Mouse (Mus musculus): ENCODE measurements at regions not wholly inside any gene's neighbourhood (a gene's known extent, or its start where the extent isn't known, plus 50 kb on each side); places are given as distances from the start of the nearest gene placed in this dataset.

- H3K27me3 ChIP-seq (ENCODE audit: control insufficient read depth, insufficient read depth, low read depth, low read length), result no peaks in the 10 kb centered on the region
- peak; percentile 16; the same call in 1 of the 2 replicates for ATAC-seq (ENCODE audit: low read depth)
- H3K27ac ChIP-seq (ENCODE audit: low read length), result no peak overlapping the region
- no peak overlapping the region for H3K4me2 ChIP-seq (ENCODE audit: low read depth, low read length)
- H3K9ac ChIP-seq (ENCODE audit: low read length), result no peak overlapping the region
- H3K4me3 ChIP-seq (ENCODE audit: low read length), result no peak overlapping the region
- H3K4me1 ChIP-seq (replicated peaks; ENCODE audit: control insufficient read depth, insufficient read depth, low read length), result peaks cover 29% of the 10 kb centered on the region
- H3K9me3 ChIP-seq (ENCODE audit: control insufficient read depth, low read length), result no peaks in the 10 kb centered on the region
- H3K36me3 ChIP-seq (ENCODE audit: control insufficient read depth, insufficient read depth, low read length), result no peaks in the 10 kb centered on the region
- WGBS, result 57% methylated on average over 16 of the region's 16 CpGs
Observed at GRCm38 (mm10) chr17:84083307-84084263, 104.2 kb downstream of the Zfp36l2 start.

DNA sequence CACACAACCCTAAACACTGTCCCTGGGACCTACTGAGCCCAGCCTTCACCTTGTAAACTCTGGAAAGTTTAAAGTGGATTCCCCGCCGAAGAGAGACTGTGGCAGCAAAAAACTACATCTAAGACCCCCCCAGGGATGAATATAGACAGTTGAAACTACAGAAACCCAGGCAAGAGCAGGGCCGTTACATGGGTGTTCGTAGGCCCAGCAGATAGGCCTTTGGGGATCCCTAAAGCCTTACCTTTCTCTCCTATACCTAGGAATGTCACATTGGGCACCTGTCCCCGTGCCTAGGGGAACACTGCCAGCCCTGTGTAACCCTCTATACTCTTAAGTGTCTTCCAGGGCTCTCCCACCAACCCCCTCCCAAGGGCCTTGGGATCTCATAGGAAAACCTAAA, 105.2 kb downstream of the Zfp36l2 start:
- no peaks in the 10 kb centered on the region for H3K9me3 ChIP-seq (ENCODE audit: control insufficient read depth, low read length)
- H3K4me1 ChIP-seq (replicated peaks; ENCODE audit: control insufficient read depth, insufficient read depth, low read length), result peaks cover 29% of the 10 kb centered on the region
- no peaks in the 10 kb centered on the region for H3K36me3 ChIP-seq (ENCODE audit: control insufficient read depth, insufficient read depth, low read length)
- no peak overlapping the region for H3K4me3 ChIP-seq (ENCODE audit: low read length)
- H3K4me2 ChIP-seq (ENCODE audit: low read depth, low read length), result no peak overlapping the region
- H3K9ac ChIP-seq (ENCODE audit: low read length), result no peak overlapping the region
- H3K27ac ChIP-seq (ENCODE audit: low read length), result no peak overlapping the region
- no peak for ATAC-seq (ENCODE audit: low read depth)
- no peaks in the 10 kb centered on the region for H3K27me3 ChIP-seq (ENCODE audit: control insufficient read depth, insufficient read depth, low read depth, low read length)
- 91% methylated on average over 5 of the region's 5 CpGs for WGBS

- no peak overlapping the region for H3K4me2 ChIP-seq (ENCODE audit: low read depth, low read length)
- no peaks in the 10 kb centered on the region for H3K36me3 ChIP-seq (ENCODE audit: control insufficient read depth, insufficient read depth, low read length)
- H3K4me3 ChIP-seq (ENCODE audit: low read length), result no peak overlapping the region
- WGBS, result 39% methylated on average over 8 of the region's 8 CpGs
- no peak overlapping the region for H3K9ac ChIP-seq (ENCODE audit: low read length)
- H3K27me3 ChIP-seq (ENCODE audit: control insufficient read depth, insufficient read depth, low read depth, low read length), result no peaks in the 10 kb centered on the region
- peak; percentile 39 for ATAC-seq (ENCODE audit: low read depth)
- H3K4me1 ChIP-seq (replicated peaks; ENCODE audit: control insufficient read depth, insufficient read depth, low read length), result peaks cover 29% of the 10 kb centered on the region
- H3K27ac ChIP-seq (ENCODE audit: low read length), result 0 out of 2 replicates have a peak overlapping the region, but pooled peaks have one; percentile 30
- H3K9me3 ChIP-seq (ENCODE audit: control insufficient read depth, low read length), result no peaks in the 10 kb centered on the region
Observed at GRCm38 (mm10) chr17:84081751-84082352, 105.9 kb downstream of the Zfp36l2 start.

GRCm38 (mm10) chr17:84075081-84075938, 112.4 kb downstream of the Zfp36l2 start:
- peak overlapping the region; percentile 36 for H3K27ac ChIP-seq (ENCODE audit: low read length)
- peaks cover 20% of the 10 kb centered on the region for H3K4me1 ChIP-seq (replicated peaks; ENCODE audit: control insufficient read depth, insufficient read depth, low read length)
- H3K9me3 ChIP-seq (ENCODE audit: control insufficient read depth, low read length), result no peaks in the 10 kb centered on the region
- H3K36me3 ChIP-seq (ENCODE audit: control insufficient read depth, insufficient read depth, low read length), result no peaks in the 10 kb centered on the region
- no peak overlapping the region for H3K4me3 ChIP-seq (ENCODE audit: low read length)
- 62% methylated on average over 3 of the region's 3 CpGs for WGBS
- no peak overlapping the region for H3K4me2 ChIP-seq (ENCODE audit: low read depth, low read length)
- no peak overlapping the region for H3K9ac ChIP-seq (ENCODE audit: low read length)
- H3K27me3 ChIP-seq (ENCODE audit: control insufficient read depth, insufficient read depth, low read depth, low read length), result no peaks in the 10 kb centered on the region
- ATAC-seq (ENCODE audit: low read depth), result no peak

DNA sequence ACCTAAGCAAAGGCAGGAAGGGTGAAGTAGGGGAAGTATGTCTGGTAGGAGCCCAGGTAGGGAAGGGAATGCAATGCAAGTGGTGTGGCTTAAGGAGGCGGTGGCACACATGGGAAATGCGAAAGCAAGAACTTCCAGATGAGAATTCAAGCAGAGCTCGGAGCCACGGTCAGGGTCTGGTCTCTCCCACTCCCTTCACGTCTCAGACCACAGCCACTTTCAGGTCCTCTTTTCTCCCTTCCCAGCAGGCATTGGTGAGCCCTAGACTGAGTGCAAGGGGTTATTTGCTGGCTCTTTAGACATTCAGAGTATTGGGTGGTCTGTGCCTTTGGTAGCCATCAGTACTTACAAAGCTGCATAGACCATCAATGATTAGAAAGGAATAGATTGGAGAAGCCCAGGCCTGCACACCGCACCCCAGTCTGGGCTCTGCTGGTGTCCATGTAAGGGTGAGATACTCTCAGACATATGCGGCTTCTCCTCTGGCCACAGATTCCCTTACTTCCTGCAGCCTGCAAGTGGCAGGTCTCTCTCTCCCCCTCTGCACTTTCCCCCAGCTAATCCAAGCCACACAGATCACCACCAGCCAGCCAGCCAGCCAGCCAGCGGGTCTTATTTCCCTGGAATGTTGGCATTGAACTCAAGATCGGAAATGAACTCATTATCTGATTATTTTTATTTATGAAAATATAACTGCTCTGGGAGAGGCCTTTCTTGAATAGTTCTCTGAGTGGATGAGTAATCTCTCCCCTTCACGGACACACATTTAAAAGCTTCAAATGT, 113.6 kb downstream of the Zfp36l2 start:
- ATAC-seq (ENCODE audit: low read depth), result peak; percentile 73
- Histone ChIP-seq H3K27me3 (ENCODE audit: control insufficient read depth, insufficient read depth, low read depth, low read length) (no peaks in the 10 kb centered on the region), H3K4me1 (replicated peaks; ENCODE audit: control insufficient read depth, insufficient read depth, low read length) (peaks cover 20% of the 10 kb centered on the region), H3K4me2 (ENCODE audit: low read depth, low read length) (no peak overlapping the region), H3K27ac (ENCODE audit: low read length) (peak overlapping the region; percentile 80), H3K36me3 (ENCODE audit: control insufficient read depth, insufficient read depth, low read length) (no peaks in the 10 kb centered on the region), H3K9ac (ENCODE audit: low read length) (peak overlapping the region; percentile 21; the same call in 1 of the 2 replicates), H3K9me3 (ENCODE audit: control insufficient read depth, low read length) (no peaks in the 10 kb centered on the region), H3K4me3 (ENCODE audit: low read length) (no peak overlapping the region)
- WGBS, result 52% methylated on average over 10 of the region's 10 CpGs

DNA sequence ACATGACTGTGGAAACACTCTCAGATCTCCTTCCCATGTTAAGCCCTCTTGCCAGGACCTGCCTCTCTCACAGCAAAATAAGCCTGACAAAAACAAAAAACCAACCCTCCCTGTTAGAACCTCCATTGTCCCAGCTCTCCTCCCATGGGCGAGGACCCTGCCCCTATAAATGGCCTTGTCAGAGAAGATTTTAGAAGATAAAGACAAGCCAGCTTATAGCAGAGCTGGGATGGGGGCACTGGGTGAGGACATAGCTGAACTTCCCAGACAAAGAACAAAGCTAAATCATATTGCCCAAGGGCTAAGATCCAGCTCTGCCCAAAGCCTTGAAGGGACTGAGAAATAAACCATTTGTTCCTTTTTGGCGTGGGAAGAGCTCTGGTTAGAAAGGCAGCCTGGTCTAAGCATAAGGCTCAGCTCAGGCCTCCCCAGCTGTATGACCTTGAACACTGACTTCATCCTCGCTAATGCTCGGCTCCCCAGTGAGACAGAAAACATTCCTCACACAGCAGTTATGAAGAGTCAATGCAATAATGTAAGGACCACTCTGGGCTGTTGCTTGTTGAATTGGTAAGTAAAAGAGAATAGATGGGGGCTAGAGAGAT, 115.2 kb downstream of the Zfp36l2 start:
- Histone ChIP-seq H3K4me2 (ENCODE audit: low read depth, low read length) (no peak overlapping the region), H3K27me3 (ENCODE audit: control insufficient read depth, insufficient read depth, low read depth, low read length) (no peaks in the 10 kb centered on the region), H3K4me3 (ENCODE audit: low read length) (no peak overlapping the region), H3K9me3 (ENCODE audit: control insufficient read depth, low read length) (no peaks in the 10 kb centered on the region), H3K9ac (ENCODE audit: low read length) (no peak overlapping the region), H3K4me1 (replicated peaks; ENCODE audit: control insufficient read depth, insufficient read depth, low read length) (peaks cover 20% of the 10 kb centered on the region), H3K27ac (ENCODE audit: low read length) (peak overlapping the region; percentile 26), H3K36me3 (ENCODE audit: control insufficient read depth, insufficient read depth, low read length) (no peaks in the 10 kb centered on the region)
- 41% methylated on average over 4 of the region's 4 CpGs for WGBS
- ATAC-seq (ENCODE audit: low read depth), result peak; percentile 74

- H3K4me1 ChIP-seq (replicated peaks; ENCODE audit: control insufficient read depth, insufficient read depth, low read length), result peaks cover 20% of the 10 kb centered on the region
- no peak overlapping the region for H3K4me2 ChIP-seq (ENCODE audit: low read depth, low read length)
- H3K36me3 ChIP-seq (ENCODE audit: control insufficient read depth, insufficient read depth, low read length), result no peaks in the 10 kb centered on the region
- ATAC-seq (ENCODE audit: low read depth), result no peak
- H3K9me3 ChIP-seq (ENCODE audit: control insufficient read depth, low read length), result no peaks in the 10 kb centered on the region
- no peak overlapping the region for H3K4me3 ChIP-seq (ENCODE audit: low read length)
- H3K27me3 ChIP-seq (ENCODE audit: control insufficient read depth, insufficient read depth, low read depth, low read length), result no peaks in the 10 kb centered on the region
- H3K27ac ChIP-seq (ENCODE audit: low read length), result peak overlapping the region; percentile 26
- WGBS, result 91% methylated on average over 2 of the region's 2 CpGs
- no peak overlapping the region for H3K9ac ChIP-seq (ENCODE audit: low read length)
Observed at GRCm38 (mm10) chr17:84071855-84072254, 115.9 kb downstream of the Zfp36l2 start.

- H3K36me3 ChIP-seq (ENCODE audit: control insufficient read depth, insufficient read depth, low read length), result no peaks in the 10 kb centered on the region
- H3K27ac ChIP-seq (ENCODE audit: low read length), result no peak overlapping the region
- H3K4me1 ChIP-seq (replicated peaks; ENCODE audit: control insufficient read depth, insufficient read depth, low read length), result peaks cover 20% of the 10 kb centered on the region
- 66% methylated on average over 3 of the region's 3 CpGs for WGBS
- no peaks in the 10 kb centered on the region for H3K27me3 ChIP-seq (ENCODE audit: control insufficient read depth, insufficient read depth, low read depth, low read length)
- H3K4me3 ChIP-seq (ENCODE audit: low read length), result no peak overlapping the region
- no peaks in the 10 kb centered on the region for H3K9me3 ChIP-seq (ENCODE audit: control insufficient read depth, low read length)
- no peak for ATAC-seq (ENCODE audit: low read depth)
- no peak overlapping the region for H3K9ac ChIP-seq (ENCODE audit: low read length)
- H3K4me2 ChIP-seq (ENCODE audit: low read depth, low read length), result no peak overlapping the region
Observed at GRCm38 (mm10) chr17:84070596-84070995, 117.2 kb downstream of the Zfp36l2 start.
